Mouse (Mus musculus): ENCODE data around the gene Irf4.
A peak's percentile ranks its signal among the peaks of the same experiment; 100 is the strongest.

Irf4 gene

DNA sequence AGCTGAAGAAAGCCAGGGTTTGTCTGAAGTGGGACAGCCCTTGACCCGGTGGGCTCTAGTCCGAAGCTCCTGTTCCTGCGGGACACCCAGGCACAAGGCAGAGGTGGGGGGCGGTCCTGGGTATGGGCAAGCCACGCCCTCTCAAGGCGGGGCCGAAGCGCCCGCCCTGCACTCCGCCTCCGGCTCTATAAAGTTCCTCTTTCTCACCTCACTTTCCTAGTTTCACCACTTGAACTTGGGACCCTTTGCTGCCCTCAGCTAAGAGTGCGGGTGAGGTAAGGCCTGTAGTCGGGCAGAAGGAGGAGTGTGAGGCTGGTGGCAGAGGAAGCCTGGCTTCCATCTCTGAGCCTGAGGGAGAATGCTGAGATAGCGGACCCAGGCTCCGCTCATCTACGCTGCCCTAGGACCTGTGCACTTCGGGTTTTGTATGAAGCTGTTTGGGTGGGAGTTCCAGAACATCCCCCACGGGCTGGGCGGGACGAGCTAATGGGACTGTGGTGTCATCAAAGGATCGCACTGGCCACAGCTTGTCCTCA, at the start of gene Irf4:
Gene Irf4, plus strand, starts transcription at position 206 of the 536 bp plus-strand sequence.
- TF ChIP-seq GATA4 (IDR thresholded peaks at IDR 0.05; ENCODE audit: insufficient replicate concordance, low read length): no peak

DNA sequence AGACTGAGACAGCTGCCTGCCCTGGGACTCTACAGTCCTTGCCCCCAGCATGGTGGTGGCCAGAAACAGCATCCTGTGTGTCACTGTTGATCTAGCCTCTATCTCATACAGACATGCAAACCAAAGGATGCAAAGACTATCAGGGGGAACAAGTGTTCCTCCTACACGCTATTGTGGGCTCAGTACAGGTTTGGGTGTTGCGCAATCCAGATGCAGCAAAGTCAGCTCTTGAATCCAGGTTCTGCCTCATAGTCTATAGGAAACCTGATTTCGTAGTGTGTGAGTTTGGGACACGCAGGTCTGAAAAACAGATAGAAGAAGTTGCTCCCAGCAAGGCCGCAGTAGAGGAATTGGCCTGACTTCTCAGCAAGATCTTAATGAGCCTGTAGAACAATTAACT, 46.3 kb upstream of the Irf4 start:
- TF ChIP-seq GATA4 (IDR thresholded peaks at IDR 0.05; ENCODE audit: insufficient replicate concordance, low read length): no peak

DNA sequence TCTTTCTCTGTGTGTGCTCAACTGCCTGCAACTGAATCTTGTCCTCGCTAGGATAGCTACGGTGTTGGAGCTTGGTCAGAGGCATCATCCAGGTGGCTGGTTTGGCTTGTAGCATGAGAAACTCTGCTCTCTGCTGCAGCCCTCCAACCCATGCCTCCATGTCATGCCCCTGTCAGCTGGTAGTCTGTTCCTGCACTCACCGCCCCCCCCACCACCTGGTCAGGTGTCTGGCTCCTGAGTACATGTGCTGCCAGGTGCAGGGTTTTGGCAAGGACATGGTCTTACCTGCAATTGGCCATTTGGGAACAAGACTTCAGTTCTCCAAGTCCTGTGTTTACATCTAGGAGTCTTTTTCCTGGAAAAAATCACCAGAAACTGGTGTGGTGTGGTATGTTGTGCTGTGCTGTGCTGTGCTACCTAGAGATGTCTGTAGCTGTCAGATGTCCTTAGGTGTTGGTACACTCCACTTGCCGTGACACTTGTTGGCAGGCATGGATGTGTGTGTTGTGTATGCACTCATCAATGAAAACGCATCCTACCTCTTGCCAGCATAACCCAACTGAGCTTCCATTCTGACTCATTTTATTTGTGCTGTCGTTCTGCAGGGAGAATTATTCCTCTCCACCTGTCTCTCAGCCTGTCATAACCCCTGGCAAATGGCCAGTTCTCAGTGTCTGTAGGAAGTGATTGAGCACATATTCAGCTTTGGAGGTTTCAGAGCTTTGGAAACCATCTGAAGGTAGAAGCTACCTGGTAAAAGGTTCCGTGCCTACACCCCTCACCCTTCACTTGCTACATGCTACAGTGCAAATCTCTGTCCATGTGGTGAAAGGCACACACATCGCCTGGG, 44.6 kb upstream of the Irf4 start:
- TF ChIP-seq GATA4 (IDR thresholded peaks at IDR 0.05; ENCODE audit: insufficient replicate concordance, low read length): no peak

DNA sequence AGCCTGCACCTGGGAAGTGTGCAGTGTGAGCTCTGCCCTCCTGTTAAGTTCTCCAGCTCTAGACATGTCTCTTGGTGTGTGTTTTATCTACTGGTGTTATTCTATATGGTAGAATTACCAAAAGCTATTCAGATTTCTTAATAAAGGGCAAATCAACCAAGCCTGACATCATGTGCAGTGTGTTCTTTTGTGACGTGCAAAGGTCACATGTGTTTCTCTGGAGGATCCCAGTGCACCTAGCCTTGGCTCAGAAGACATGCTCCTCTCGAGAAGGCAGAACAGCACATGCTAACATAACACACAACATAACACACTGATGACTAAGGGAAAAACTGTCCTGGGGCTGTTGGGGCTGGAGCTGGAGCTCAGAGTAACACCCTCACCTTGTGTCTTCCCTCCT, 38.0 kb upstream of the Irf4 start:
- no peak for TF ChIP-seq GATA4 (IDR thresholded peaks at IDR 0.05; ENCODE audit: insufficient replicate concordance, low read length)

DNA sequence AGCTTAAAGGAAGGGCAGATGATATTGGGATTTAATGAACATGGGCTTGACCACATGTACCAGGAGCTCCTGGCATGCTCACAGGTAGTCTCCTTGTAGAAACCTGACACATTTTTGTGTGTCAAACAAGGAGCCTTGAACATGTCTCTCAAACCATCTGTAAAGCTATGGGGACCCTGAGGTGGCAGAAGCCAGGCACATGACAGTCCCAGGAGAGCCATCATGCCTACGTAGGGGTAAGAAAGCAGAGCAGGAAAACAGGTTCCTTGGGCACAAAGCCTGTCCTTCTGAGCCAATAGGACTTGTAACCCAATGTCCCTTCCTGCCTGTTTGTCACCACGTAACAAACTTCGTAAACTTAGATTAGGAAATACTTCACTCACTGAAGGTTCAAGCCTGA, 37.3 kb upstream of the Irf4 start:
- TF ChIP-seq GATA4 (IDR thresholded peaks at IDR 0.05; ENCODE audit: insufficient replicate concordance, low read length): no peak

DNA sequence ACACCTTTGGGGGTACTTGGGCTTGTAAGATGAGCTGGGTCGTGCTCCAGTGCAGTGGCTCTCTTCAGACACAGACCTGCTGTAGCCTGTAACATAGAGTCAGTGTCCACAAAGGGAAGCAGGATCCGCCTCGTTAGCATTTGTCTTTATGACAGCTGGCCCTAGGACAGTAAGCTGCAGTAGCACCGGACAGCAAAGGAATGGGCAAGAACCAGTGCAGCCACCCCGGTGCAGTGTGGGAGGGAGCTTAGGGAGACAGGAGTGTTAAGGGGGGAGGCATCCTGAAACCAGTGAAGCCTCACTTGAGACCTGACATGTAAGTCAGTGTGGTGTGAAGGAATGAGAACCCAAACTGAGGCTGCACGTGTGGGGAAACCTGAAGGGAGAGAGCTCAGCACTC, 36.7 kb upstream of the Irf4 start:
- TF ChIP-seq GATA4 (IDR thresholded peaks at IDR 0.05; ENCODE audit: insufficient replicate concordance, low read length): no peak

DNA sequence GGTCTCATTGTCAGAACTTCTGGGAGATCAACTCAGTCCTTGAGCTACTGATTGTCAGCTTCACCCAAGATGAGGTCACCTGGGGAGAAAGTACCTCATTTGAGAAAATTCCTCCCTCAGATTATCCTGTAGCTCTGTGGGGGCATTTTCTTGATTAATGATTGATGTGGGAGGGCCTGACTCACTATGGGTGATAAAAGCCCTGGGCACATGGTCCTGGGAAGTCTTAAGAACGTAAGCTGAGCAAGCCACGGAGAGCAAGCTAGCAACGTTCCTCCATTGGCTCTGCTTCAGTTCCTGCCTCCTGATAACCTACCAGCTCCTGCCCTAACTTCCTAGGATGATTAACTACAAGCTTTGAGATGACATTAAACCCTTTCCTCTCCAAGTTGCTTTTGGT, 35.4 kb upstream of the Irf4 start:
- no peak for TF ChIP-seq GATA4 (IDR thresholded peaks at IDR 0.05; ENCODE audit: insufficient replicate concordance, low read length)

DNA sequence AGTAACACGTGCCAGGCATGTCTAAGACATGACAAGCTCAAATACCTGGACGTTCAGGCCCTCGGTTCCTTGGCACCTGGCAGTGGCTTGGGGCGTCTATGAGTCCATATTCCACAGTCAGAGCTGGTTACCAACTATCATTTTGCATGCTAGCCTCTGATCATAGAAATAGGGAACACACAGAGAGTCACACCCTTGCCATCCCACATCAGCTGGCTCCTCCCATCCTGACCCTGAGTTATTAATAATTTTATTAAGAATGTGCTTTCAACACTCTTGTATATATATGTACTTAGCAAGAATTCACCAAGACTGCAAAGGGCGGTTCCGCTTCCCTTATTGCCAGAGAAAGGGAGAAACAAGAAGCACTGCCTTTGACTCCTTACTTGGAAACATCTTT, 34.5 kb upstream of the Irf4 start:
- no peak for TF ChIP-seq GATA4 (IDR thresholded peaks at IDR 0.05; ENCODE audit: insufficient replicate concordance, low read length)

DNA sequence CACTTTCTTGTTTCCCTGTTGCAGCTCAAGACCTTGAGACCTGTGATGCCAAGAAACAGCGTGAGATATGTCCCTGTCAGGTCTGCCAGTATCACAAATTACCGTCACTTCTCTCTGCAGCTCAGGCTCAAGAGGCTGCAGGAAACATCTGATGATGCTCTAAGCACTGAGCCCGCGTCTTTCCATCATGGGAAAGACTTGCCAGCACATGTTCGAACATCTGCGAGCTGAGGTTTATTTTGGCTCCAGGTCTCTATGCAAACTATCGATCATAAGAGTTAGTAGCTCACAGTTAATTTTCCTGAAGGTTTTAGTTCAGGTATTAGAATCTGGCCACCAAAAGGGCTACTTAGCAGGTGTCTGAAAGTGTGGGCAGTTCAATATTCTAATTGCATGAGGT, 34.0 kb upstream of the Irf4 start:
- TF ChIP-seq GATA4 (IDR thresholded peaks at IDR 0.05; ENCODE audit: insufficient replicate concordance, low read length): no peak

DNA sequence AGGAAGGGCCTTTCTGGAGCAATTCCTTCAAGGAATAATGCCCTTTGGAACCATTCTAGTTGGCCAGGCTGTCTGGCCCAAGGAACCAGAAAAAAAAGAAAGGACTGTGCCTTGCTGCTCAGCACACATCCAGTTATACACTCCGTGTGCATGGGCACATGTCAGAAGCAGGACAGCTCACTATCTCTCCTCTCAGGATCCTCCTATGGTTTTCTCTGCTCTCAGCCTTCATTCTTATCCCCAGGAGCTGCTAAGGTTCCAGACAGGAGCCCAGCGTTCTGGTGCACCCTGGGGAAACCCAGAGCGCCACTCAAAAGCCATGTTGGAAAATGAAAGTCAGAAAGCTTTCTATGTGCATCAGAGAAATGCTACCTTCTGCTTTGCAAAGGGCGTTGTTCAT, 33.5 kb upstream of the Irf4 start:
- TF ChIP-seq GATA4 (IDR thresholded peaks at IDR 0.05; ENCODE audit: insufficient replicate concordance, low read length): no peak

DNA sequence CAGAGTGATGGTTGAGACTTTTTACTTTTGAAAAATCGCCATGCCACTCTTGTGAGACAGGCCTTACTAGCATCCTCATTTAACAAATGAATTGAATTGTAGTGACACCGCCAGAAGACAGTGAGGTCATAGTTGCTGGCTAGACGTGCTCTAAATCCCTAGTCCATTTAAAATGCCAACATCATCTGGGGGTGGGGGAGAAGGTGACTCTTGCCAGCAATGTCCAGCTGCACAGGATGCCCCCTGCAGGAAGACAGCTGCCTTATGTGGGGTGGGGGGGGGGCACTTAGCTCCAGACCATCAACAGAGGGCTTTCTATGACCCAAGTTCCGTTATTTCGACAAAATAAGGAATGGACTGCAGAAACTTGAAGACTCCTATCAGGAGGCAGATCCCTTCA, 32.4 kb upstream of the Irf4 start:
- no peak for TF ChIP-seq GATA4 (IDR thresholded peaks at IDR 0.05; ENCODE audit: insufficient replicate concordance, low read length)

DNA sequence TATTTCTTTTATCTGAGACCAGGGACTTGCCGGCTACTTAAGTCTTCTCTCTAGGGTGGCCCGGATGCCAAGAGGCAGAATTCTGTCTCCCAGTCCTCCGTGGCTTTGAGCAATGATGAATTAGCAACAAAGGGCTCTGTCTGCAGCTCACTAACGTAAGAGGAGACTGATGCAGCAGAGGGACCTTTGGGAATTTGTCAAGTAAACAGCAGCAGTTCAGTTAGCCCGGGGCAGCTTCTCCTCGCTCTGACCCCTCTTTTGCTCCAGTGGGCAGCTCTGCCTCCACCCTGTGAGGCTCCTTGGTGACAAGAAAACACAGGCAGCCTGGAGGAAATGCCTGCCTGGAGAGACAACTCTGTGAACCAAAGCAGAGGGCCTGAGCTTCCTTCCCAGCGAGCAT, 26.4 kb upstream of the Irf4 start:
- TF ChIP-seq GATA4 (IDR thresholded peaks at IDR 0.05; ENCODE audit: insufficient replicate concordance, low read length): no peak

DNA sequence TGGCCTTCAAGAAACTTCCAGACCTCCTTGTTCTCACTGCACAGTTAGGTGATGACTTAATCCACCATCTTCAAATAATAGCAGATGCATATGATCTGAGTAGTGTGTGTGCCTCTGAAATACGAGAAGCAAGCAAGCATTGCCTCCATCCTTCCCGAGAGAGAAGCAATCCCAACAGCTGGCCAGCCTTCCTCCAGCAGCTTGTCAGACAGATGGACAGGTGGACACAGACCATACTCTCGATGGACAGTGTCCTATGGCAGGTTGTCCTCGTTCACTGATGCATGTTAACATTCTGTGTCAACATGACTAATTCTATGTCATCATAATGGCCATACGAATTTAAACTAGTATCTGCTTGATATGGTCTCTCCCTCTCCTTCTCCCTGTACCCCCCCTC, 25.8 kb upstream of the Irf4 start:
- no peak for TF ChIP-seq GATA4 (IDR thresholded peaks at IDR 0.05; ENCODE audit: insufficient replicate concordance, low read length)

DNA sequence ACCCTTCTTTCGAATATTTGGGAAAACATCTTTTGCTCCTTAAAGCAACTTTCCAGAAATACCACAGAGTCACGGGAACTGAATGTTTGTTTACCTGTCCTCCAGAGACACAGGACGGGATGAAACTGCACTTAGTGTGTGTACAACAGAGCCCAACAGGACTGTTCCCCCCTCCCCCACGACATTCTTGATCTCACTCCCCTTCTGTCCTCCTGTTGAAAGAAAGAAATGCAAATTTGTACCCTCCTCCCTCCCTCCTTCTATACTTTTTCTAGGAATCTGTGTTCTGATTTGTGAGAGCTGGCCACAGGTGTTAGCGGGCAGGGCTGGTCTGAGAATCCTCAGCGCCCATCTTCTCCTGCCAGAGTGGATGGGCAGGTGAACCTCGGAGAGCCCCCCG, 25.2 kb upstream of the Irf4 start:
- no peak for TF ChIP-seq GATA4 (IDR thresholded peaks at IDR 0.05; ENCODE audit: insufficient replicate concordance, low read length)

DNA sequence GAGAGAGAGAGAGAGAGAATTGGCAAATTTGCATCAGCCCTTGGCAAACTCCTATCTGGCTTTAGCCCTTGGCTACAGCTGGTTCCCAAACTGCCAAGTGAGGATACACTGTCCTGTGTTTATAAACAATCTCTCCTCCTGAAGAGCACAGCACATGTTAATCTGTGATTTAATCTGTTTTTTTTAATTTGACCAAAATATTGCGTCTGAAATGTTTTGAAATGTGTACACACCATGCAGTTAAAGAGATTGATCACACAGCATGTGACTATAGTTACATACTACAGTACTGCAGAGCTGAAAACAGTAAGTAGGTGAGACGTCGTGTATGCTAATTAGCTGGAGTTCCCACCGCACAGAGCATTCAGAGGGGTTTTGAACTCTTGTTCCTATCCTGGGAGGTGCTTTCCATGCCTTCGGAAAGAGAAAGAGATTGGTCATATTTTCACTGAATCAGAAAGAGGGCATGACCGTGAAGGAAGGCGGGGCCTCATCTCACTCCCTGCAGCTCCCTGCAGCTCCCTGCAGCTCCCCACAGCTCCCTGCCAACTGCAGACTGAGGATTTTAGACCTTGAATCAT, 24.2 kb upstream of the Irf4 start:
- TF ChIP-seq GATA4 (IDR thresholded peaks at IDR 0.05; ENCODE audit: insufficient replicate concordance, low read length): peak; percentile 20; the same call in 1 of the 2 replicates

DNA sequence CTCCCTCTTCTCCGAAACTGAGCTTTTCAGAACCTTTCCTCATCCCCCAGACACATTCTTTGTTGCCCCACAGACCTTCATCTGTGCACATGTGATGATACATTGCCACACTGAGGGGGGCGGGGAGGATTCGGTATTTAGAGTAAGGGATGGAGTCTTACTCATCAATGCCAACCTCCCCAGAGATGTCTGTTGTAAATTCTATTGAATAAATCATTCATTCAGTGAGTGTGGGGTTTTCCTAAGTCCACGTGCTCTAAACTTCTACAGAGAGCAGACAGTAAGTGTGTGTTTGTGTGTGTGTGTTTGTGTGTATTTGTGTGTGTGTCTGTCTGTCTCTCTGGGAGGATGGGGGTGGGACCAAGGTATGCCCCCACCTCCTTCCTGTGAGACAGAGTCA, 22.1 kb upstream of the Irf4 start:
- no peak for TF ChIP-seq GATA4 (IDR thresholded peaks at IDR 0.05; ENCODE audit: insufficient replicate concordance, low read length)

Measured in liver, adult (tissue).